Mouse (Mus musculus): ENCODE measurements at regions not wholly inside any gene's neighbourhood (a gene's known extent, or its start where the extent isn't known, plus 50 kb on each side); places are given as distances from the start of the nearest gene placed in this dataset.

DNA sequence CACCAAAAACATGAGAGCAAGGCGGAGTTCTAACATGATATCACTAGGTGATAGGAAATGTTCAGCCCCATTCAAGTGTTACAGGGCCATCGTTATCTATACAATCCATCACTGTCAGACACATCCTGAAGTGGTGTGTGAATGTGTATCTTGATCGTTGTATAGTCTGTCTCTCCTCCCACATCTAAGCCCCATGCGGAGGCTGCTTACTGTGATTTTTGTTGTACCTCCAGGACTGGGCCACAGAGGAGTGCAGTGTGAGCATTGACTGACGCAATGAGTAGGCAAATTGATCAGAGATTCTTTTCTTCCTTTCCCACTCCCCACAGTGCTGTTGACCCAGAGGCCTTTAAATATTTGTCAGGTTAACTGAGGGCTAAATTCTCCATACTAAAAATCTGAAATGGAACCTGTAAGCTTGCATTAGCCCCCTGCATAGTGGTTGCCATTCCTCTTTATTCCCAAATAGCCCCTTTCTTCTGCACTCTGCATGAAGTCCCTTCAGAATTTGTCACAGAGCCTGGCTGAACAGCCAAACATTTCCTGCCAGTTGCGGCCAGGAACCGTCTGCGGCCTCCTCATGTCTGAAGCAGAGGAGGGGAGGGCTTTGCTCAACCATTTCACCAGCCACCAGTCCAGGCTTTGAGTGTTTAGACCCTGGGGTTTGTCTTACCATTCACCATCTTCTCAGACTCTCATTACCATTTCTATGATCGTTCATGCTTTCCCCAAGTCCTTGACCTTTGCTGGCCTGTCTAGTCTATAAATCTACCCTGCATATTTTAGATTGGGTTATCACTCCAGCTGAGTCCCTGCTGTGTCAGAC is 119.3 kb downstream of the Ttc8 start:
- no peak for DNase-seq

DNA sequence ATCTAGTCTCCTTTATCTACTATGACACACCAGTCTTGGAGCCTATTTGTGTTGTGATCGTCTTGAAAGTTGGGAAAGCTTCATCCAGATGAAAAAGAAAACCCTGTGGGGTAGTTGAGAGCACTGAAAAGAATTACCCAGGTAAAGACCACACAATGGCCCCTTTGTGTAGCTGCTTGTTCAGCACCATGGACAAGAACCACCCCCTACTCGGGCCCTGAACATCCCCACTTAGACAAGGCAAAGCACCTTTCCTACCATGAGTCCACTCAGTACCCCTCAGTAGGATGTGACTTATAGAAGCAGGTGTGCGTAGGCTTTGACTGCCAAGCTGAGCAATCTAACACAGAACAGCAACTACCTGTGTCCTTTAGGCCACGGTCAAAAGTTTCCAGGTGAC is 121.2 kb downstream of the Ttc8 start:
- no peak for DNase-seq

DNA sequence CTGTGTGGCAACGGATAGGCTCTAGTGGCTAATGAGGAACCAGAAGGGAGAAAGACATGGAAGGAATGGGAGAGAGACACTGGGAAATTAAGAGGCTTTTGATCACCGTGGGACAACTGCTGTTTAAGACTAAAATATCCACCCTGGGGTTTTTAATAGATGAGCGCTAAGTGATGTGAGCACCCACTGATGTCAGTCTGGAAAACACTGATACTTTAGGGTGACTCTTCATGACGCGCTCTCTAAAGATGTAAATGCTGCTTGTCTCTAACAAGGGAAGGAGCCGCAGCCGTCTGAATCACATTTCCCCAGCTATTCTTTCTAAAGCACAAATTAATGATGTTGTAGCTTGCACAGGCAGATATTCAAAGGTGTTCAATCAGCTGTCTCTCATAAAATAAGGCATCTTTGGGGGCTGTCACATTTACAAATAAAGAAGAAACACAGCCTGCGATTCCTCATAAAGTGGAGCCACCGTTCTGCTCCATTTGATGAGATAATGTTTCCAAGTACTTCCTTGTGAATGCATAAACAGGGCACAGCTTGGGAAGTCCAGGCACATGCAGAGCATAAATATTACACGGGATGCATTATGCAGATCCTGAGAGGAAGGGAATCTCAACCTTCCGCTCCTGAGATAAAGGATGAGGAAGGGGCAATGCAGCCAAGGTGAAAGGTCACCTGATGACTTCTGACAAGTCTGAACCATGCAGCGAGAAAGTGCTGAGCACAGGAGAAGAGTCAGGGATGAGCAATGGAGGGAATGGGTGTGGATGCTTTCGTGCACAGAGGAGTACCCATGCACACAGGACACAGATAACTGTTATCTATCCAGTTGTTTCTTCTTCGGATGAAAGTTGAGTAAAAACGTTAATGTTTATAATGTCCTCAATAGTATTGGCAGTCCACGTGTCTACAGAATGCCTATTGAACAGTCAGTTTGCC is 122.8 kb downstream of the Ttc8 start:
- no peak for DNase-seq

DNA sequence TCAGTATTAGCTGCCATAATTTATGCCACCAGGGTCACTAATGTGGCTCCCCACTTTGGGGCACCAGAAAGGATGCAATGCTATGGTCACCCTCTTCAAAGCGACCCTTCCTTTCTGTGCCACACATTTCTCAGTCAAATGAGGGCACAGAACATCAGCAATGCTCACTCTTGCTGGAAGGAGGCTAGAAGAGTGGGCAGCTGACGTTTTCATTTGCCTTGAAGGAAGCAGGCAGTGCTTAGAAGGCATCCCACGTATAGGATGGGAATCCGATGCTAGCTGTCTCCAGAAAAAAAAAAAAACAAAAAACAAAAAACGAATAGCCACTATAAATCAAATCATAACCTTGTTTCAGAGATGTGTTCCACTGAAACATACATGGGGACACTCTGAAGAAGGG is 124.1 kb downstream of the Ttc8 start:
- DNase-seq = no peak

DNA sequence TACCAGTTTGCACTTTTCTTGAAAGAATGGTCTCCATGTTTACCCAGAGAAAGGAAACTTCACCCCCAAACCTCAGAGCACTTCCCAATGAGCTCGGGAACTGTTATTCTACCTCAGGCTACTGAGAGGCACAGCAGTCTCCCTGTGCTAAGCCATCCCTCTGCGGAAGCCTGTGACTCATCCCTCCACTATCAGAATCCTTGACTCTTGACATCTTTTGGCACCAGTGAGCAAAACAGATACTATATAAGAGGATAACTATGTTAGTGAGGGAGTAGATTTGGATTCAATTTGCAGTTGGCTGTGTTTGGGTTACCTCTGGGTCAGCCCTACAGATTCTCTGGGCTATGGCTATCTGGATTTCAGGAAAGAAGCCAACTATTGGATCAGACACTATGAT is 130.1 kb downstream of the Ttc8 start:
- DNase-seq = no peak

DNA sequence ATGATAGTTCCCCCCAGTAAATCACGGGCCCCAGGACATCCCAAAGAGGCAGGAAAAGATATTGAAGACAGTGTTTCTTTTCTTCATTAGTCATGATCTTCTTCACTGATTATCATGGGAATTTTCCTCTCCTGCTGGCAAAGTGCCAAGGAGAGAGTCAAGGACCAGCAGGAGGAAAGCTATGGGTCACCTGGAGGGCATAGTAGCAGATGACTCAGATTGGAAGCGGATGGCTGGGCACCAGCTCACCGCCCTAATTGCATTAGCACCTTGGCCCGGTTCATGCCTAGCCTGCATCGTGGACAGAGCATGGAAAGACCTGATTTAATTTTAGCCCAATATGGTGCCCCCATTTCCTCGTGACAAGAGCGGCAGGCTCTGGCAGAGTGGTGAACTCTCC is 132.2 kb downstream of the Ttc8 start:
- no peak for DNase-seq

DNA sequence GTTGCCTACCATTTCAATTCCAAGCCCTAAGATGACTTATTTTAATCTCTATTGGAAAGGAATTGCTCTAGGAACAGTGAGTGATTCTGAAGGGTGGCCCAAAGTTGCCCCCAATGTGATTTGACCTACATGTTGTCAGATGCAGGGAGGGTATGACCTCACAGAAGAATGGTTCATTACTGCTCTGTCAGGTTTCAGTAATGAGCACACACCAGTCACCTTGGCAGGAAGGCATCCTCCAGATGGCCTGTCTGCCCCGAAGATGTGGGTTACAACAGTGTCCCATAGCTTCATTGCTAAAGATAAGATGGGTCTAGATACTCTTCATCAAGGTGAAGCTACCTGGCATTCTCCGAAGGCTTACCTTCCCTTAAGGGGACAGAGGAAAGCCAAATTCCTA is 137.1 kb downstream of the Ttc8 start:
- no peak for DNase-seq

DNA sequence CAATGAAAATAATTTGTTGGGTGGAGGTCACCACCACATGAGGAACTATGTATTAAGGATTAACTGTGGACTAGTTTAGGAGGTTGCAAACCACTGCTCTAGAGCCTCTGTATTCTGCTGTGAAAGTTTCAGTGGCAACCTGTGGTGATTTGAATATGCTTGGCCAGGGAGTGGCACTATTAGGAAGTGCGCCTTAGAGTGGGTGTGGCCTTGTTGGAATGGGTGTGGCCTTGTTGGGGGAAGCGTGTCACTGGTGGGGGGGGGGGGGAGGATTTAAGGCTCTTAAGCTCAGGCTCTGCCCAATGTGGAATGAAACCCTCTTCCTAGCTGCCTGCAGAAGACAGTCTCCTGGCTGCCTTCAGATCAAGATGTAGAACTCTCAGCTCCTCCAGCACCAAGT is 138.5 kb downstream of the Ttc8 start:
- DNase-seq = no peak

DNA sequence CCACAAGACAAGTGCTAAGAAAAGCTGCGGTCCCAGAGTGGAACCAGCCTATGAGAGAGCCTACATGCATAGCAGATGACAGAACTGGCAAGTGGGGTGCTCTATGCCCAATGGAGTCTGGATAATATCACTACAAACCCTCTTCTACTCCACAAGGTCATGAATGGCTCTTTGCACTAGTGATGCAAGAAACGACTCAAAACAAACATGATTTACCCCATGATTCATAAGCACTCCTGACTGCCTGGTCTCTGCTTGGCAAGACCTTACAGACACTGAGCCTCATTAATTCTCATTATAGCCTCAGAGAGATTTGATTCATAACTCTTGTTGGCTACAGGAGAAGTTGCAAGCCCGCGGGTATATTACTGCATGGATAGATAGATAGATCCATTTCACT is 139.1 kb downstream of the Ttc8 start:
- DNase-seq = no peak

DNA sequence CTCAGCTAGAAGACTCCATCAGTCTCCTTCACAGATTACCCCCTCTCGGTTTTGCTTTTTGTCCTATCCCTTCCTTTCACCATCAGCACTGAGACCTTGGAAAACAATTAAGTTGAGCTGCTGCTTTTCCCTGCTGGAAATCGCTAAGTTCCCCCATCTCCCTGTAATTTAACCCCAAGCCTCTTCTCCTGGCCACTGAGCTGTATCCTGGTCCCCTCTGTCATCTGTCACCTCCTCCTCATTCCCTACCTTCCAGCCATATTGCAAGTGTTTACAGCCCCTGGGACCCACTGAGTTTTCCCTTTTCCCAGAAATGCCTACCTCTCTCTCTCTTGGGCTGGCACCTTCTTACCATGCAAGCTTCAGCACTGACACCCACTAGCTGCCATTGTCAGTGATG is 140.3 kb downstream of the Ttc8 start:
- DNase-seq = no peak

DNA sequence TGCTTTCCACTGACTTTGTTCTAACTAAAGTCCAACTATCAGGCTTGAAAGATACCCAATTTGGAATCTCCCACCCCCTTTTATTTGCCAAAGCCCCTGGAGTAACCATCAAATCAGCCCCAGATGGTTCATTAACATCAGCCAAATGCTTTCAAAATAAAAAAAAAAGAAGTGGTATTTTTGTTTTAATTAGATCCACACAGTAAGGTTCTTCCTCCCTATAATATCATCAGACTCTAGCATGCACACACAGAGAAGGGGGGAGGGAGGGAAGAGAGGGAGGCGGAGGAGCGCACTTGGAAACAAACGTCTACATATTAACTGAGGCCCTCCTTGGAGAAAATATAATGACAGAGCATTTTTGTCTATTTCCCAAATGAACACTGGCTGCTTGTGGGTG is 143.1 kb downstream of the Ttc8 start:
- no peak for DNase-seq

DNA sequence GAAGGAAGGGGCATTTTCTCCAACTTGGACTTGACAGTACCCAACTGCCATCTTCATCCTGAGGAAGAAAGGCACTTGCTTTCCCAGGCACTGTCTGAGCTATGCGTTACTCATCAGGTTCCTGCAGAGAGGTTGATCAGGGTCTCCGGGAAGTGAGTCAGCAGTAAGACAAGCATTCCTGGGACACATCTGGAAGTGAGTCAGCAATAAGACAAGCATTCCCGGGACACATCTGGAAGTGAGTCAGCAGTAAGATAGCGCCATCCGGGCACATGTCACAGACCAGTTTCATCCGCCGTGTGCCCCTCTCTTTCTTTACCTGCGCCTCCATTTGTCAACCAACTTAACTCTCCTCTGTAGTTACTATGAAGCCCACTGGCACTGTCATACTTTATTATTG is 143.5 kb downstream of the Ttc8 start:
- DNase-seq = no peak

DNA sequence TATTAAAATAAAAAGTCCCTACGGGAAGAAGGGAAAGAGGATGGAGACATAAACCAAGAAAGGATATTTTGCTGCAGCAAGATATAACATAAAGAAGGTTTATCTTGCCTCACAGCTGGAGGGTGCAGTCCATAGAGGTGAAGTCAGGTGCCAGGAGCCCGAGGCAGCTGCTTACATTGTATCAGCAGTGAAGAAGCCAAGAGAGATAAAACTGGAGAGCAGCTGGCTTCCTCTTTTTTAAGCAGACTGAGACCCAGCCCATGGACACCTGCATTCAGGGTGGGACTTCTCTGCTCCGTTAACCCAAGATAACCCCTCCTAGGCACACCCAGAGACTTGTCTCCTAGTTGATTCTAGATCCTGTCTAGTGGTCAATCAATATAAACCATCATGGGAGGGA is 147.6 kb downstream of the Ttc8 start:
- DNase-seq = no peak

DNA sequence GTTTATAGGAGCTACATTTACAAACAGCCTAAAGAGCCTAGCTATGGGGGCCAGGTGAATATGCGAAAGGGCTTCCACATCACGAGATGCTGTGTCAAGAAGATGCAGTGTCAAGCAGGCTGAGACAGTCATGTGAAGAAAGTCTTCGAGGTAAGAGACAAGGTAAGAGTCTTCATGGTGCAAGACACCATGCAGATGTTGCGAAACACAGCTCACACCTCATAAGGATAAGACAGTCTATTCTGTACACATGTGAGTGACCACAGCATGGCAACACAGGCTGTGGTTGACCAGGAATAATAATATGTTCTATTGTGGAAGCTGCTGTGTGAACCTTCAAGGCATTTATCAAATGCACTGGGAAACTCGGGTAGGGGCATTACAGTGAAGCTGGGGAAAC is 153.4 kb downstream of the Ttc8 start:
- DNase-seq = no peak

DNA sequence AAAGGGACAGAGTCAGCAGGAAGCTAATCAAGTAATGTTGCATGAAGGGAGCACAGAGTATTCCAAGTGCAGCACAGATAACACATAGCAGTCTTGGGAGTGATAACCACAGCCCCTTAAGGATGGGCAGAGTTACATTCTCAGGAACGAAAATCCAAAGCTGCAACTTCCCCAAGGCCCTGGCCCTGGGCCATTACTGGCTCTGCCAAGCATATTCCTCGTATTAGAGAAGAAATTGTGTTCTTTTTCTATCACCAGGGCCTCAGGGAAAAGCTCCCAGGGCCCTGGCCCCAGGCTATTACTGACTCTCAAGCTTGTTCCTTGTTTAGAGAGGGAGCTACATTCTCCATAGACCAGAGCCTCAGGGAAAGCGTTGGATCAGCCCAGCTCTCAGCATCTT is 157.0 kb downstream of the Ttc8 start:
- DNase-seq = no peak

DNA sequence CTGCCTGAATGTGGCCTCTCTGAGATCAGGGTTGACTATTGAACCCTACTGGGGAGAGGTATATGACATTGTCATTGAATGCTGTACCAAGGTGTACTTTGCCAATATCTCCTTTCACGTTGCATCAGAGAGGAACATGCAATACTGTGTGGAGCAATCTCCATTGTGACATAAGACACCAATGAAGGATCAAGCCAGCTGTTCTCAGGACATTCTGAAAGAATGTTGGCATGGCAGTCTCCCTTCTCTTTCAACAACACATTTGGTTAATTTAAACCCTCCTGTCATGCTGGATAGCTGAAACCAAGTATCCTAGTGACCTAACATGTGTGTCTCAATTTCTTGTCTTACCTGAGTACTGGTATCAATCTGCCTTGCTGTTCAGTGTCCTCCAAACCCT is 159.5 kb downstream of the Ttc8 start:
- DNase-seq = no peak

DNA sequence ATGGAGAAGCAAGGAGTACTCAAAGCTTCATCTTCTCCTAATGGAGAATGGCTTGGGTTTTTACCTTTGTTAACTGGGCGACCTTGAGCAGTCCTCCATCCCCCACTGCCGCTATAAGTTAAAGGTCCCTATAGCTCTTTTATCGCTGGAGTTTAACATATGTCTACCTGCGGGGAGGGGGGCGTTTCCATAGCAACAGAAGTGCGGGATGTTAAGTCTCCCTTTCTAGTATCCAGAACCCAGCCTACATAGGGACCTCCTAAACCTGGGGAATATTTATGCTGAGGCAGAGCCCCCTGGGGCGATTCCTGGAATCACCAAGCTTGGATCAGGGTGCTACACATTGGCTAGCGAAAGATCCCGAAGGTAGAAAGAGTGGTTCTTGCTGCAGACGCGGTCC is 163.2 kb downstream of the Ttc8 start:
- no peak for DNase-seq

DNA sequence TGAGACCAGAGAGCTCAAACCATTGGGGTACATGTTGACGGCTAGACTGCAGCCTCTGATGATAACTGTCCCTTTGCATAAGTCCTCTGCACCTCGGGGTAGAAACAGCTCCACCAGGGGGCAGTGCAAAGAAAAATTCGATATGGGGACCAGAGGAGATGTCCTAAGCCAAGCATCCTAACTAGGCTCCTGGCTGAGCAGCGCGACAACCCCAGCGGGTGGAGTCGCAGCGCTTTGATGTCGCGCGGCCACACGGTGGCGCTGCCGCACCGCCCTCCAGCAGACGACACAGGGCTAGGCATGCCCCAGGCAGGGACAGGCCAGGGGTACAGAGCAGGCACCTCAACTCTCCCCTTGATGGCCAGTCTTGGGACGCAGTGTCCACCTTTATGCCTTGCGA is 163.8 kb downstream of the Ttc8 start:
- DNase-seq = peak; percentile 72 to 73

DNA sequence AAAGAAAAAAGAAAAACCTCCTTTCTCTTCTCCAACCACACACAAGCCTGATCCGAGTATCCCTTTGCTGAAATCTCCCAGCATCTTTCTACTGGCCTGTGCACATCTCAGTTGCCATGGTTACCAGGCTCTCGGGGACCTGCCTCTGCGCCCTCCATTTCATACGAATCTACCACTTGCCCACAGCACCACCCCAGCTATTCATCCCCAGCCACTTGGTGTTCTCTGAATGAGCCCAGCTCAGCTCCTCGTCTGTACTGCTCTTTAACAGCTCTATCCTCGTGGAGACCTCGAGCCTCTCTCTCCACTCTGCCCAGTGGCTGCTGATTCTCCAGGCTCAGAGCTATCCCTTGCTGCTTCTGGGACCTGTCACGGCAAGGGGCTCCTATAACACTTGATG is 166.9 kb downstream of the Ttc8 start:
- no peak for DNase-seq

DNA sequence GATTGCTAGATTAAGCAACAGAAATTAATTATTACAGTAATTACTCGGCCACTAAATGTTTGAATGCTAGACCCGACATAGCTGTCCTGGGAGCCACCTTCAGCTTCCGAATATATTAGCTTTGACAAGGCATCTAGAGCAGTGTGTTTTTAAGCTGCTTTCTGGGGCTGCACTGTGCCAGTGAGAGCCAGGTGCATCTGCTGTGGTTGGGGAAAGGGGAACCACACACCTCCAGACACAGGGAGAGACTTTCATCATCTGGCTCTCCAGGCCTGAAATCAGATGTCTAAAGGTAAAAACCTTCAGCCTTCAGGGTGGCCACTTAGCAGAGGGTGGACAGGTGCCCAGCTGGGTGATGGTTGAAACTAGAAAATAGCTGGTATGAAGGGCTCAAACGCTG is 171.4 kb downstream of the Ttc8 start:
- DNase-seq = no peak

DNA sequence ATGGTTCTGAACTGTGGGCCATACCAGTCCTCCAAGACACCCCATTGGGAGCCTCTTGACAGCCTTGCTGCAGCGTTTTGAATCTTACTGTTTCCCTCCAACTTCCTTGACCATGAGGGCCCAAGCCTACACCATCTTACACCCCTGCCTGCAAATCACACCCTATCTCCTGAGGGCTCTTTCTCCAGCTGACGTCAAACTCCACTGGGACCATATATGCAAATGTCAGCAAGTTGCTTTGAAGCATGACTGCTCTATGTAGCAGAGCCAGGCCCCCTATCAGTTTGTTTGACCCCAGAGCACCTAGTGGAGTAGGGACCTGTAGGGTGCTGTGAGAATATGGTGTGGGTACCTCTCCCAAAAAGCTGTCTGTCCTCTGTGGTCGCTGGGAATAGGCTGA is 172.8 kb downstream of the Ttc8 start:
- DNase-seq = no peak

DNA sequence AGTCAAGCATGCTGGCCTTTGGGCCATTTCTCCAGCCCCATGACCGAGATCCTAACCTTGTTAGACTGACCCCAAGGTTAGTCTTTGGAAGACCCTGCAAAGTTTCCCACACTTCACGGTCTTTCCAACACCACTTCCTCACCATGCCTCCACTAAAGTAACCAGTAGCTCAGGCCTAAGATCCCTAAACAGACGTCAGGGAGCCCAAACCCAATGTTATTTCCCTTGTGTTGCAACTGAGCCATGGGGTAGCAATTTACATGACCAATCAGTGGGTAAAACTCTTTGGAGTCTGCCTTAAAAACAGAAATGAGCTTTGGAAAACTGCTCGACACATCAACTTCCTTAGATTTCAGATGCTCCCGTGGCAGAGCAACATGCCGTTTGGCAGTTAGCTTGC is 173.6 kb downstream of the Ttc8 start:
- DNase-seq = no peak

DNA sequence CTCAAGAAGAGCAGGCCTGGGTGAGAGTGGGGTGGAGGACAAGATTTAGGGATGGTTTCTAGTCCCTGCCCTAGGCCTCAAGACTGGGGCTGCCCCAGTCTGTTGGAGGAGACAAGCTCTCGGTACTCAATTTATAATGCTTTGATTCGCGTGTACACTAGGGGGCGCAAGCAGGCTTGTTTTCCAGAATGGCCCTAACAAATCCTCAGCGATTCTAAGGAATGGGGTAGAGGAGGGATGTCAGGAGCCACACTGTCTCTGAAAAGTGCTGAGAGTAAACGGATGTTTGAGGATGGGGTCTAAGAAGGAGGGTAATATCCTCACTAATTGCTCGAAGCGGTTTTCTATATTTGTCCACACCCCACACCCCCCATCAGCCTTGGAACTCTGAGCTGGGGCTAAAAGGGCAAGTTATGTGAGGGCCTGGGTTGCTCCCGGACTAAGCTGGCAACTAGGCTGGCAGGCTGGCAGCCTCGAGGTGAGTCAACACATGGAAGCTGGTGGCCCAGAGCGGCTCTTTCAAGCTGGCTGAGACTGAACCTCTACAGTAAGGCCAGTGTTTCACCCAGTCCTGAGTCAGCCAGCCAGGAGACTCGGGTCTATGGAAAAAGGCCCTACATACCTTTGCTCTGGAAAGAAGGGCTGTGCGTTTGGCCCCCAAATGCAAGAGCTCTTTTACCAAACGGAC is 176.7 kb downstream of the Ttc8 start:
- peak; percentile 19 to 49 for DNase-seq

DNA sequence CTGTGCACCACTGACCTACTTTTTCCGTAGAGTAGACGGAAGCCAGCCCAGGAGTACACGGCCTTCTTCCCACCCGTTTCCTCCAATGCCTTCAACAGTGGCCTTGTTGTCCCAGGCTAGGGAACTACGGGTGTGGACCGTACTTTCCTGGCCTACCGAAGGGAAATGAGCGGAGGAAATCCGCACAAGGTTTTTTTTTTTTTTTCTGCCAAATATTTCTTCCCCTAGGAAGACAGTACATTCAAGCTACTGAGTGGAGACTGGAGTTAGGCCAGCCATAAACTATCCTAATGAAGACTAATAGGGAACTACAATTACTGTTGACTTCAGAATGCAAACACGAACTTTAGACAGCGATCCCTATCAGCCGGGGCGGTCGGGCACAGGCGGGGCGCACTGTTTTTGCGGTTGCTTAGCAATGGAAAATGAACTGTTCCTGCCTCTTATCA is 177.3 kb downstream of the Ttc8 start:
- DNase-seq = no peak
